Mouse (Mus musculus) neural tube, embryonic 13.5 days (tissue): Measurements from ENCODE around the gene Plcg2. TPM values are rescaled to one million over a fixed set of nuclear protein-coding genes. Genes with fewer than 3 reads are reported as not detected.

Experiments
- ATAC-seq: fragments of 200-750 bp; cut with Nextera tagmentation; 2 replicates; pipeline ENCODE4 v1.8.0; 2017; ENCODE audit warnings: low read depth, mild to moderate bottlenecking, moderate TSS enrichment, moderate library complexity
- H3K27ac ChIP-seq: fragments of 300-500 bp; sonication (generic); replicated peaks from 2 replicates; pipeline ENCODE4 v1.5.1; 2015; ENCODE audit warnings: moderate library complexity, mild to moderate bottlenecking, inconsistent platforms
- H3K27me3 ChIP-seq: fragments of 300-500 bp; sonication (generic); 2 replicates; pipeline ENCODE4 v1.6.1; 2015; ENCODE audit warnings: mild to moderate bottlenecking, inconsistent platforms
- H3K36me3 ChIP-seq: fragments of 300-500 bp; sonication (generic); 2 replicates; pipeline ENCODE4 v1.6.1; 2015; ENCODE audit warnings: mild to moderate bottlenecking, inconsistent platforms
- H3K4me1 ChIP-seq: fragments of 300-500 bp; sonication (generic); replicated peaks from 2 replicates; pipeline ENCODE4 v1.6.1; 2015; ENCODE audit warnings: inconsistent platforms
- H3K4me2 ChIP-seq: fragments of 300-500 bp; sonication (generic); 2 replicates; pipeline ENCODE4 v1.6.1; 2015; ENCODE audit warnings: inconsistent platforms, mild to moderate bottlenecking, moderate library complexity
- H3K4me3 ChIP-seq: fragments of 300-500 bp; sonication (generic); 2 replicates; pipeline ENCODE4 v1.5.1; 2015; ENCODE audit warnings: mild to moderate bottlenecking, inconsistent platforms
- H3K9ac ChIP-seq: fragments of 300-500 bp; sonication (generic); 2 replicates; pipeline ENCODE4 v1.6.1; 2015; ENCODE audit warnings: moderate library complexity, mild to moderate bottlenecking, inconsistent platforms
- H3K9me3 ChIP-seq: fragments of 300-500 bp; sonication (generic); 2 replicates; pipeline ENCODE4 v1.6.1; 2016; ENCODE audit warnings: inconsistent platforms
- WGBS: fragments of 180-500 bp; shearing (Covaris S2); methylation state at CpG from one replicate; pipeline ENCODE4 v1.1.7; 2015; 5-methylcytosine and 5-hydroxymethylcytosine counted together
- polyA plus RNA-seq: library from polyadenylated mRNA; unstranded; fragments of >200 nt; fragmentation: Nextera tagmentation; extraction: Ambion mirVana; gene quantifications from 2 replicates; pipeline ENCODE4 v1.2.1, GENCODE M21; 2015

Gene Plcg2
- 1.1 and 2.1 TPM in 2 replicates for polyA plus RNA-seq

DNA sequence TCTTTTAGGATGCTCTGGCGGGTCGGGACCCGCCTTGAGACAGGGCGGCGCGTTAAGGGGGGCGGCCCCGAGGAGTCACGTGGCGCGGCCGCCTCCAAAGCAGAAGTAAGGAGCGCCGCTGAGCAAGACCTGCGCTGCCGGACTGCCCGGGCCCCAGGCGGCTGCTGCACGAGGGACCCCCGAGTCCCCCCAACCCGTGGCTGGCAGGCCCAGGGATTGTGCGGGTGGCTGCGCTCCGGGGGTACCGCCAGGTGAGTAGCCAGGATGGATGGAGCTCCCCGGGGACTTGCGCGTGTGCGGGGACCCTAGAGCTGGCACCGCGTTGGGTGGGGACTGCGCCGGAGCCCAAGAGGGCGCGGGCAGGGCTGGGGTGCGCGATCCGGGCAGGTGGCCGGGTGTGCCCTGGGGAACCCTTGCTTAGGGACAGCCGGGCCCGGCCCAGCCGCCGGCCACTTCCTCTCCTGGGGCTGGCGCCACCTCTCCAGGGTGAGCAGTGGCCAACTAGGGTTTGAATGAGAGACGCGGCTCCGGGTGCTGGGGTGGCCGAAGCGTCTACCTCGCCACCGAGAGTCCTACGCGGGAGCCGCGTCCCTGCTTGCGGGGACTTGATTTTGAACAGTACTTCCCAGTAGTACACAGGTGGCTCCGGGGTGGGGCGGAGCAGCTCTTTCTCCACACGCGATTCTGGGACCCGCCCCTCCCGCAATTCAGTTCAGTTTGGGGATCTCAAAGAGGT, at the start of gene Plcg2:
TSS of gene Plcg2 (plus strand) at position 113 of the 736 bp plus-strand sequence.
- Histone ChIP-seq H3K4me1 (peaks cover 15% of the 10 kb centered on the region), H3K27me3 (peaks cover 31% of the 10 kb centered on the region), H3K4me3 (peak within 1 kb of the TSS; percentile 49), H3K9me3 (no peaks in the 10 kb centered on the region), H3K9ac (peak within 1 kb of the TSS; percentile 67), H3K27ac (no peak within 1 kb of the TSS), H3K4me2 (peak within 1 kb of the TSS; percentile 97), H3K36me3 (no peaks in the 10 kb centered on the region)
- peak; percentile 50; the same call in 1 of the 2 replicates for ATAC-seq
- under 1% methylated on average over 62 of the region's 62 CpGs for WGBS

DNA sequence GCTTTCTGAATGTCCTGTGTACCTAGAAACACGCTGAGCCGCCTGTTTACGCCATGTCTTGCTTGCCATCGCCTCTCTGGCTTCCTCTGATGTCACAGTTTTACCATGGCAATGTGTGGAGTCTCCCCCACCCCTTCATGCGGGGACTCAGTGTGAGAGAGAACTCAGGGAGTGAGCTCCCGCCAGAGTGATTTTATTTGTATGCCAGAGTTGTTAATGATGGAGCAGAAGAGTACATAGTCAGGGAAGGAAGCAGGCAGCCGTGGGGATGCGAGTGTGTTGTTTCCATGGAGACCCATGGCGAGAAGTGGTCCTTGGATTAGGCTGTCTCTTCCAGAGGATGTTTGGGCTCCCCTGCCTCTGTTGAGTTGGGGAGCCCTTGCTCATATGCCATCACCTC, 47.0 kb upstream of the Plcg2 start:
- H3K27me3 ChIP-seq = no peaks in the 10 kb centered on the region
- H3K36me3 ChIP-seq = peaks cover 96% of the 10 kb centered on the region
- WGBS = 62% methylated on average over 9 of the region's 9 CpGs
- ATAC-seq = no peak
- peak overlapping the region; percentile 70 for H3K27ac ChIP-seq
- peaks cover 40% of the 10 kb centered on the region for H3K4me1 ChIP-seq
- no peak overlapping the region for H3K9ac ChIP-seq
- no peak overlapping the region for H3K4me3 ChIP-seq
- no peak overlapping the region for H3K4me2 ChIP-seq
- H3K9me3 ChIP-seq = no peaks in the 10 kb centered on the region

DNA sequence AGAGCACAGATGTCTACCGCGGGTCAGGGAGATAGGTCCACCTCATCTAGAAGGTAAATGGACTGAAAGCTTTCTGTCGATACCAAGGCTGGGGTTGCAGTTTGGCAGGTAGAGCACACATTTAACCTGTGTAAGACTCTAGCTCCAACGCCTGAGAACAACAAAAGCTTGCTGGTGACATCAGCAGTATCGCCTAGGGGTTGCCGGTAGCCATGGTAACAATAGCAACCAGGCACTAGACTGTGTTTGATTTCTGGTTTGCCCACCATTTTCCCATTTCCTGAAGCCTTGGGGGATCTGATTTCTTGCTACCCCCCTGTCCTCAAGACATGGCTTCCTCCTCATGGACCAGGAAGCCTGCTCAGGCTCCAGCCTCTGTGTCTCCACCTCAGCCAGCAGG, 44.1 kb upstream of the Plcg2 start:
- H3K9me3 ChIP-seq = no peaks in the 10 kb centered on the region
- H3K9ac ChIP-seq = no peak overlapping the region
- peak overlapping the region; percentile 43; the same call in 1 of the 2 replicates for H3K27ac ChIP-seq
- 81% methylated on average over 6 of the region's 6 CpGs for WGBS
- H3K4me3 ChIP-seq = no peak overlapping the region
- peaks cover 97% of the 10 kb centered on the region for H3K36me3 ChIP-seq
- H3K27me3 ChIP-seq = no peaks in the 10 kb centered on the region
- no peak for ATAC-seq
- no peak overlapping the region for H3K4me2 ChIP-seq
- peaks cover 26% of the 10 kb centered on the region for H3K4me1 ChIP-seq

DNA sequence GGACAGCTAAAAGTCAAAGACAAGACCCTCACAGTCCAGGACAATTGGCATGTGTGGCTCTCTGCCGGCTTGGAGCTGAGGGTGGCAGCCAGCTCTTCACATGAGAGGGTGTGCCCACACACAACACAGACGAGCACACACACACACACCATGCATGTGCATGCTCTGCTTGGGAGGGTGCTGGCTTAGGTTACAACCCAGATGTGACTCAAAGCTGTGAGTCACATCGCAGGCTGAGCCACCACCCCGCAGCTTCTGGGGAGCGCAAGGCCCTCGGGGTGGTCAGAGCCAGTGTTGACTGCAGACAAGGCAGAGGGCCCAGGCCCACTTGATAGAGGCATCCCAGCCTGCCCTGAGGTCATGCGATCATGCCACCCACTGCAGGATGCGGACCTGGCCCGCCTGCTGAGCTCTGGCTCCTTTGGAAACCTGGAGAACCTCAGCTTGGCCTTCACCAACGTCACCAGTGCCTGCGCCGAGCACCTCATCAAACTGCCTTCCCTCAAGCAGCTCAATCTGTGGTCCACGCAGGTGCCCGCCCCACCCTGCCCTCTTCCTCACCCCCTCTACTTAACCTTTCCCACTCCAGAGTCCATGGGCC, 43.5 kb upstream of the Plcg2 start:
- no peak overlapping the region for H3K4me3 ChIP-seq
- WGBS = 93% methylated on average over 14 of the region's 14 CpGs
- H3K27ac ChIP-seq = peak overlapping the region; percentile 43; the same call in 1 of the 2 replicates
- no peak overlapping the region for H3K4me2 ChIP-seq
- no peaks in the 10 kb centered on the region for H3K9me3 ChIP-seq
- H3K4me1 ChIP-seq = peaks cover 24% of the 10 kb centered on the region
- no peak overlapping the region for H3K9ac ChIP-seq
- no peaks in the 10 kb centered on the region for H3K27me3 ChIP-seq
- H3K36me3 ChIP-seq = peaks cover 97% of the 10 kb centered on the region
- ATAC-seq = no peak

DNA sequence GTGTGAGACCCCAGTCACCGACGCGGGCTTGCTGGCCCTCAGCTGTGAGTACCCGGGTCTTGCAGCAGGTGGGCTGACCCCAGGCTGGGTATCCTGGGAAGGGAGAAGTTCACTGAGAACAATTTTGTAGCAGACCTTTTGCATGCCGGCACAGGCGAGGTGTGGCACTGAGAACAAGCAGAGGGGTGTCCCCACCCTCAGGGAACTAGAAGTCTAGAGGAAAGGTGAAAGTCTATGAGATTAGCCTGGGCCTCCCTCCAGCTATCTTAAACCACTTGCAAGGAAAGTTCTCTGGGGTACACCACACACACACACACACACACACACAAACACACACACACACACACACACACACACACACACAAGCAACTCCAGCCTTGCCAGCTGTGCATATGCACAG, 42.4 kb upstream of the Plcg2 start:
- no peak overlapping the region for H3K27ac ChIP-seq
- peaks cover 14% of the 10 kb centered on the region for H3K4me1 ChIP-seq
- H3K4me3 ChIP-seq = no peak overlapping the region
- no peaks in the 10 kb centered on the region for H3K9me3 ChIP-seq
- no peak for ATAC-seq
- 88% methylated on average over 6 of the region's 6 CpGs for WGBS
- no peak overlapping the region for H3K4me2 ChIP-seq
- H3K36me3 ChIP-seq = peaks cover 97% of the 10 kb centered on the region
- no peak overlapping the region for H3K9ac ChIP-seq
- no peaks in the 10 kb centered on the region for H3K27me3 ChIP-seq

DNA sequence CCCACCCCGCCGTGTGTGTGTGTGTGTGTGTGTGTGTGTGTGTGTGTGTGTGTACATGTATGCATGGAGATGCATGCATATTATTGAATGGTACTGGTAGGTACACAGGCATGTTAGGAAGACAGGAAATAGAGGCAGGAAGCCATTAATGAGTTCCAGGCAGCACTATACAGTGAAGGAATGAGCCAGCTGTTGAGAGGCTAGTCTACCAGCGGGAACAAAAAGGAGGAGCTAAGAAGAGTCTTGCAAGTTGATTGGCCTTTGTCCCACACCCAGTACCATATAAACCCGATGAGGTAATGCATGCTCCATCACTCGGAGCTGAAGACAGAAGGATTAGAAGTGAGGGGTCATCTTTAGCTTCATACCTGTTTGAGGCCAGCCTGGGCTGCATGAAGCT, 39.7 kb upstream of the Plcg2 start:
- Histone ChIP-seq H3K27ac (no peak overlapping the region), H3K4me1 (peaks cover 15% of the 10 kb centered on the region; the same call in 1 of the 2 replicates), H3K4me3 (no peak overlapping the region), H3K27me3 (no peaks in the 10 kb centered on the region), H3K9ac (no peak overlapping the region), H3K4me2 (no peak overlapping the region), H3K9me3 (no peaks in the 10 kb centered on the region), H3K36me3 (peaks cover 77% of the 10 kb centered on the region)
- WGBS = 55% methylated on average over 5 of the region's 5 CpGs
- no peak for ATAC-seq

DNA sequence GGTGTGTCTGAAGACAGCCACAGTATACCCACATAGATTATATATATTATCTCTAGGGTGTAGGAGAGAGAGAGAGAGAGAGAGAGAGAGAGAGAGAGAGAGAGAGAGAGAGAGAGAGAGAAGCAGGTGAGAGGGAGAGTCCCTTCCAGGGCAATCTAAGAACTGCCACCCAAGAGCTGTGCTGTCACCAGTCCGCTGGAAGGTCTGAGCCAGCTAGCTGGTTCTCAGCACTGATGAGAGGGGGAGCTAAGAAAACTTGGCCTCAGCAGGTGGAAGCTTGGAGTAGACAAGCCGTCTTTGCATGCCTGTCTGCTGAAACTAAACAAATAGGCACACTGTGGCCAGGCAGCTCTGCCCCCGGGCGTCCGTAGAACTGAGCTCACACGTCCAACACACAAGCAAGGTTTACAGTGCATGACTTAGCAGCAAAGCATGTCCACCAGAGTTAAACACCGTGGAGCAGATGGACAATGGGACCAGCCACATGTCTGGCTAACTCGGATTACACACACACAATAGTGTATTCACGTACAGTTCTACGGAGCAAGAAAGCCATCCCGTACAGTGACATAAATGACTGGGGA, 35.3 kb upstream of the Plcg2 start:
- Histone ChIP-seq H3K27ac (peak overlapping the region; percentile 7; the same call in 1 of the 2 replicates), H3K9ac (no peak overlapping the region)
- 44% methylated on average over 11 of the region's 11 CpGs for WGBS

DNA sequence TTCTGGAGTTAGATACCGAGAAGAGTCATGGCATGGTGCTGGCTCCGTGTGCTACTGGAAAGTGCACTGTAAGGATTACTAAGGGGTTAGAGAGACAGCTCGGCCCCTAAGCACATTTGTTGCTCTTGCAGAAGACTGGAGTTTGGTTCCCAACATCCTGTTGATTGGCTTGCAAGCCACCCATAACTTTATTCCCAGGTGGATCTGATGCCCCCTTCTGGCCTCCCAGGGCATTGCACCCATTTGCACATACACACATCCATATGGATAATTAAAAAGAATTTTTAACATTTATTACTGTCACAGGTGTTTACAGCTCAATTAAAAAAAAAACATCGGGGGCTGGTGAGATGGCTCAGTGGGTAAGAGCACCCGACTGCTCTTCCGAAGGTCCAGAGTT, 33.6 kb upstream of the Plcg2 start:
- H3K4me3 ChIP-seq = no peak overlapping the region
- no peaks in the 10 kb centered on the region for H3K27me3 ChIP-seq
- no peak for ATAC-seq
- H3K27ac ChIP-seq = no peak overlapping the region
- WGBS = 95% methylated on average over 6 of the region's 6 CpGs
- H3K9me3 ChIP-seq = no peaks in the 10 kb centered on the region
- H3K4me1 ChIP-seq = peaks cover 10% of the 10 kb centered on the region
- no peak overlapping the region for H3K9ac ChIP-seq
- H3K36me3 ChIP-seq = peaks cover 16% of the 10 kb centered on the region
- no peak overlapping the region for H3K4me2 ChIP-seq

More for the DNA sequence above, 35.3 kb upstream of the Plcg2 start:
- Histone ChIP-seq H3K36me3 (peaks cover 33% of the 10 kb centered on the region), H3K4me1 (peaks cover 7% of the 10 kb centered on the region; the same call in 1 of the 2 replicates), H3K4me3 (no peak overlapping the region), H3K9me3 (no peaks in the 10 kb centered on the region), H3K4me2 (no peak overlapping the region), H3K27me3 (no peaks in the 10 kb centered on the region)
- no peak for ATAC-seq

DNA sequence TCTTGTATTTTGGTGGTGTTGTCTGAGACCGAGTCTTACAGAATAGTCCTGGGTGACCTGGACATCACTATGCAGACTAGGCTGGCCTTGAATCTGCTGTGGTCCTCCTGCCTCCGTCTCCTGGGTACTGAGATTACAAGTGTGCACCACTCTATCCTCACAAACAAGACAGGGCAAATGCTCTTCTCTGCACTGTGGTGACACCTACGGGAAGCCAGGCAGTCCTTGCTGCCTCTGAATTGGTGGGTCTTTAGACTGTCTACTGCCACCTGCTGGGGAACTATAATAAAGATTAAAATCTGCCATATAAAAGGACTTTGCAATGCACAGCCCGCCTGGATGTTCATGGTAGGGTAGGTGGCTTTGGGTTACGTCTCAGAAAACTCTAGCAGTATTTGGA, 32.8 kb upstream of the Plcg2 start:
- Histone ChIP-seq H3K9ac (no peak overlapping the region), H3K36me3 (peaks cover 9% of the 10 kb centered on the region; the same call in 1 of the 2 replicates), H3K27me3 (no peaks in the 10 kb centered on the region), H3K9me3 (no peaks in the 10 kb centered on the region), H3K27ac (0 out of 2 replicates have a peak overlapping the region, but pooled peaks have one; percentile 42), H3K4me2 (no peak overlapping the region), H3K4me3 (no peak overlapping the region), H3K4me1 (peaks cover 17% of the 10 kb centered on the region)
- peak; percentile 54 for ATAC-seq
- 39% methylated on average over 5 of the region's 5 CpGs for WGBS

DNA sequence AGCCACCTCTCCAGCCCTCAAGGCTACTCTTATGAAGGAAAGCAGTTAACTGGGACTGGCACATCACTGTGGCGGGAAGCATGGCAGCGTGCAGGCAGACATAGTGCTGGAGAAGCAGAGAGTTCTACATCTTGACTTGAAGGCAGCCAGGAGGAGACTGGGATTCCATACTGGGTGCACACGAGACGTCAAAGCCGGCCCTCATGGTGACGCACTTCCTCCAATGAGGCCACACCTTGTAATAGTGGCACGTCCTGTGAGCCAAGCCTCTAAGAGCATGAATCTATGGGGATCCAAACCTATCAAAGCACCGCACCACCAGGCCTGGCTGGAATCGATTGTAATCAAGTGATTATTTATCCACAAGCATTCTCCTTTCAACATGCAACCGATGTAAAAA, 30.6 kb upstream of the Plcg2 start:
- Histone ChIP-seq H3K27me3 (no peaks in the 10 kb centered on the region), H3K4me1 (peaks cover 25% of the 10 kb centered on the region), H3K9ac (no peak overlapping the region), H3K36me3 (no peaks in the 10 kb centered on the region), H3K9me3 (no peaks in the 10 kb centered on the region), H3K4me2 (no peak overlapping the region), H3K4me3 (no peak overlapping the region), H3K27ac (no peak overlapping the region)
- 89% methylated on average over 10 of the region's 10 CpGs for WGBS
- ATAC-seq = no peak

DNA sequence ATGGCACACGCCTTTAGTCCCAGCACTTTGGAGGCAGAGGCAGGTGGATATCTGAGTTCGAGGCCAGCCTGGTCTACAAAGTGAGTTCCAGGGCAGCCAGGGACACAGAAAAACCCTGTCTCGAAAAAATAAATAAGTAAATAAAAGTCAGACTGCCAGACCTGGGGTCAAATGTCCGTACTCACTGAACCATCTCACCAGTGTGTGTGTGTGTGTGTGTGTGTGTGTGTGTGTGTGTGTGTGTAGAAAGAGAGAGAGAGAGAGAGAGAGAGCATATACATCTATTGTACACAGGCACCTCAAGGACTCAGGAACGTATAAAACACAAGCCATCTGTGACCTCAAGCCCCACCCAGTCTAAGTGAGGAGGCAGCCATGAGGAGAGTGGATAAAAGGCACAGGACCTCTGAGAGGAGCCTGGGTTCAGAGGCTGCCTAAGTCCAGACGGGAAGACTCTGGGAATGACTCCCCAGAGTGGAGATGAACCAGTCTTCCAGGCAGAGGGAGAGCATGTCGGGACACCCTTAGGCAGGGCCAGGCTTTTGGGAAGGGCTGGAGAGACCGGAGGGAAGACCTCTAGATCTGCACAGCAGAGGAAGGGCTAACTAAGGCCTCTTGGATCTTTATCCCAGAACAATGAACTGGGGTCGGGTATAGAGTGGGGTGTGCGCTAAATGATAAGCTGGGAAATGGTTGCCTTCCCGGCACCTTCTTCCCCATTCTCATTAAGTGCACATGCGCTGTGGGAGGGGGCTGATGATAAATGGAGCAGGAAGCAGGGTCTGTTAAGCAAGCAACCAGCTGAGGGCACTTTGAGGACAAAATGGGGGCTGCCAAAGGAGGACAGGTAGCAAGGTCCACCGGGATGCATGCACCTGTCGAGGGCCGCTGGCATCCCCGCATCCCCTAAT, 28.4 kb upstream of the Plcg2 start:
- H3K4me1 ChIP-seq = peaks cover 18% of the 10 kb centered on the region
- no peaks in the 10 kb centered on the region for H3K27me3 ChIP-seq
- ATAC-seq = peak; percentile 58
- 28% methylated on average over 16 of the region's 16 CpGs for WGBS
- H3K27ac ChIP-seq = peak overlapping the region; percentile 88
- no peaks in the 10 kb centered on the region for H3K9me3 ChIP-seq
- peak overlapping the region; percentile 25 for H3K4me3 ChIP-seq
- no peaks in the 10 kb centered on the region for H3K36me3 ChIP-seq
- H3K9ac ChIP-seq = peak overlapping the region; percentile 38
- peak overlapping the region; percentile 51 for H3K4me2 ChIP-seq
